ENCODE assay signal across 21 mouse cellular contexts in the genomic region with DNA sequence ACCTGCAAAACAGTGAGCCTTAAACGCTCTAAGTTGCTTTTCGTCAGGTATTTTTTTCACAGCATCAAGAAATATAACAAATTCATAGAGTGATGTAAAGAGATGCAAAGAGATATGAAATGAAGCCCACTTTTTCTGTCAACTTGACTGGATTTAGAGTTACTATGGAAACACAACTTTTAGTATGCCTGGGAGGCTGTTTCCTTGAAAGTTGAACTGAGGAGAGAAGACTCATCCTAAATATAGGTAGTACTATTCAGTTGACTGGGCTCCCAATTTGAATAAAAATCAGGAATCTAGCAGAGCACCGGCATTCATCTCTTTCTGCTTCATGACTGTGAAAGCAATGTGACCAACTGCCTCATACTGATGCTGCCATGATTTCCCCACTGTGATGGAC.
"Had no signal": no experiment of that assay in that cellular context is flagged by ENCODE, and none has a peak within 500 bp of the region (broad histone marks: within the 10 kb centered on the region; RNA-seq: fewer than 3 reads in every experiment).

No protein-coding gene starts in this region.

- H3K4me3 ChIP-seq: liver, embryonic 15.5 days; lung, embryonic 15.5 days; megakaryocyte, embryonic 14.5 days; midbrain, embryonic 13.5 days; midbrain, embryonic 15.5 days; neural tube, embryonic 13.5 days; neural tube, embryonic 15.5 days had no signal

- DNase-seq: liver, postnatal 0 days; lung, adult 2 months; lung, postnatal 14 days; lung, postnatal 36 days; retina, postnatal 1 day; right cerebral cortex, adult 18-20 months; right cerebral cortex, postnatal 25 days; right cerebral cortex, postnatal 4 days; spleen, adult 18-20 months; thymus, adult 2 months; thymus, postnatal 25 days; thymus, postnatal 4 days had no signal

- H3K27ac ChIP-seq: liver, embryonic 15.5 days; lung, embryonic 15.5 days; macrophage; midbrain, embryonic 13.5 days; midbrain, embryonic 15.5 days; neural tube, embryonic 13.5 days; neural tube, embryonic 15.5 days had no signal

- ATAC-seq: liver, postnatal 0 days; lung, postnatal 0 days; midbrain, embryonic 13.5 days; midbrain, embryonic 15.5 days had no signal
